Mouse (Mus musculus): ENCODE results near the gene Zscan29. TPM values are rescaled to one million over a fixed set of nuclear protein-coding genes. Genes with fewer than 3 reads are reported as not detected.

The Zscan29 gene
- polyA plus RNA-seq, 1 experiment from 2014 or later, result 11.7 TPM

- Histone ChIP-seq H3K4me3 (peak overlapping the region; percentile 88), H3K36me3 (peaks cover 27% of the 10 kb centered on the region), H3K27me3 (replicated peaks) (no peaks in the 10 kb centered on the region), H3K4me1 (peaks cover 18% of the 10 kb centered on the region), H3K27ac (no peak overlapping the region), H3K9ac (peak overlapping the region; percentile 85), H3K4me2 (replicated peaks) (peak overlapping the region; percentile 78), H3K9me3 (no peaks in the 10 kb centered on the region)
- WGBS, result 7% methylated on average over 9 of the region's 9 CpGs
- ATAC-seq (ENCODE audit: low FRiP score, low read depth), result no peak
Measured at GRCm38 (mm10) chr2:121169902-121170301, 1.0 kb downstream of the Zscan29 start.

- 37% methylated on average over 4 of the region's 4 CpGs for WGBS
- H3K4me3 ChIP-seq, result peak overlapping the region; percentile 88
- no peaks in the 10 kb centered on the region for H3K27me3 ChIP-seq (replicated peaks)
- peaks cover 25% of the 10 kb centered on the region for H3K36me3 ChIP-seq
- H3K9ac ChIP-seq, result peak overlapping the region; percentile 41
- peaks cover 18% of the 10 kb centered on the region for H3K4me1 ChIP-seq
- no peaks in the 10 kb centered on the region for H3K9me3 ChIP-seq
- H3K4me2 ChIP-seq (replicated peaks), result peak overlapping the region; percentile 78
- no peak overlapping the region for H3K27ac ChIP-seq
- no peak for ATAC-seq (ENCODE audit: low FRiP score, low read depth)
Measured at GRCm38 (mm10) chr2:121169173-121169572, 1.8 kb downstream of the Zscan29 start.

GRCm38 (mm10) chr2:121153100-121153499 is 17.8 kb downstream of the Zscan29 start:
- no peak overlapping the region for H3K9ac ChIP-seq
- H3K27ac ChIP-seq, result no peak overlapping the region
- no peak overlapping the region for H3K4me2 ChIP-seq (replicated peaks)
- H3K4me3 ChIP-seq, result no peak overlapping the region
- 84% methylated on average over 3 of the region's 3 CpGs for WGBS
- H3K36me3 ChIP-seq, result peaks cover 50% of the 10 kb centered on the region
- H3K4me1 ChIP-seq, result no peaks in the 10 kb centered on the region
- no peaks in the 10 kb centered on the region for H3K9me3 ChIP-seq
- no peak for ATAC-seq (ENCODE audit: low FRiP score, low read depth)
- no peaks in the 10 kb centered on the region for H3K27me3 ChIP-seq (replicated peaks)

- 89% methylated on average over 5 of the region's 5 CpGs for WGBS
- no peaks in the 10 kb centered on the region for H3K4me1 ChIP-seq
- no peak overlapping the region for H3K9ac ChIP-seq
- H3K36me3 ChIP-seq, result peaks cover 50% of the 10 kb centered on the region
- no peaks in the 10 kb centered on the region for H3K27me3 ChIP-seq (replicated peaks)
- no peak for ATAC-seq (ENCODE audit: low FRiP score, low read depth)
- H3K9me3 ChIP-seq, result no peaks in the 10 kb centered on the region
- no peak overlapping the region for H3K4me2 ChIP-seq (replicated peaks)
- no peak overlapping the region for H3K27ac ChIP-seq
- H3K4me3 ChIP-seq, result no peak overlapping the region
Measured at GRCm38 (mm10) chr2:121149679-121150078, 21.2 kb downstream of the Zscan29 start.

GRCm38 (mm10) chr2:121142415-121142814 is 28.5 kb downstream of the Zscan29 start:
- no peak overlapping the region for H3K9ac ChIP-seq
- H3K27me3 ChIP-seq (replicated peaks), result no peaks in the 10 kb centered on the region
- no peak overlapping the region for H3K27ac ChIP-seq
- H3K36me3 ChIP-seq, result peaks cover 35% of the 10 kb centered on the region
- peaks cover 22% of the 10 kb centered on the region for H3K4me1 ChIP-seq
- no peak for ATAC-seq (ENCODE audit: low FRiP score, low read depth)
- no peak overlapping the region for H3K4me3 ChIP-seq
- 46% methylated on average over 2 of the region's 2 CpGs for WGBS
- no peak overlapping the region for H3K4me2 ChIP-seq (replicated peaks)
- no peaks in the 10 kb centered on the region for H3K9me3 ChIP-seq

- peaks cover 29% of the 10 kb centered on the region for H3K36me3 ChIP-seq
- peaks cover 22% of the 10 kb centered on the region for H3K4me1 ChIP-seq
- no peak overlapping the region for H3K27ac ChIP-seq
- 81% methylated on average over 16 of the region's 16 CpGs for WGBS
- H3K4me2 ChIP-seq (replicated peaks), result peak overlapping the region; percentile 93
- peak overlapping the region; percentile 90 for H3K9ac ChIP-seq
- H3K4me3 ChIP-seq, result peak overlapping the region; percentile 72
- H3K27me3 ChIP-seq (replicated peaks), result no peaks in the 10 kb centered on the region
- no peak for ATAC-seq (ENCODE audit: low FRiP score, low read depth)
- H3K9me3 ChIP-seq, result no peaks in the 10 kb centered on the region
Measured at GRCm38 (mm10) chr2:121141216-121142035, 29.5 kb downstream of the Zscan29 start.

- under 1% methylated on average over 87 of the region's 87 CpGs for WGBS
- ATAC-seq (ENCODE audit: low FRiP score, low read depth), result peak; percentile 95
Measured at GRCm38 (mm10) chr2:121140018-121140882, 30.7 kb downstream of the Zscan29 start, which contains the start of the genes Adal and Lcmt2. Gene Adal (plus strand): TSS chr2:121140428. Gene Lcmt2 (minus strand): TSS chr2:121140653.

GRCm38 (mm10) chr2:121139266-121140017 is 31.5 kb downstream of the Zscan29 start:
- Histone ChIP-seq H3K27ac (peak overlapping the region; percentile 95), H3K4me3 (peak overlapping the region; percentile 72), H3K4me1 (peaks cover 22% of the 10 kb centered on the region), H3K9me3 (no peaks in the 10 kb centered on the region), H3K9ac (peak overlapping the region; percentile 90), H3K36me3 (peaks cover 22% of the 10 kb centered on the region), H3K4me2 (replicated peaks) (peak overlapping the region; percentile 93), H3K27me3 (replicated peaks) (no peaks in the 10 kb centered on the region)
- no peak; the same call in 1 of the 2 replicates for ATAC-seq (ENCODE audit: low FRiP score, low read depth)
- WGBS, result 56% methylated on average over 29 of the region's 29 CpGs

More at GRCm38 (mm10) chr2:121140018-121140882, 30.7 kb downstream of the Zscan29 start, which contains the start of the genes Adal and Lcmt2:
- Histone ChIP-seq H3K27me3 (replicated peaks) (no peaks in the 10 kb centered on the region), H3K4me3 (peak within 1 kb of the TSS; percentile 72), H3K4me1 (peaks cover 22% of the 10 kb centered on the region), H3K9me3 (no peaks in the 10 kb centered on the region), H3K4me2 (replicated peaks) (peak within 1 kb of the TSS; percentile 93), H3K36me3 (peaks cover 25% of the 10 kb centered on the region), H3K27ac (peak within 1 kb of the TSS; percentile 95), H3K9ac (peak within 1 kb of the TSS; percentile 90)

GRCm38 (mm10) chr2:121137371-121137770 is 33.6 kb downstream of the Zscan29 start:
- Histone ChIP-seq H3K36me3 (peaks cover 16% of the 10 kb centered on the region), H3K4me2 (replicated peaks) (no peak overlapping the region), H3K9ac (no peak overlapping the region), H3K27me3 (replicated peaks) (no peaks in the 10 kb centered on the region), H3K4me1 (peaks cover 22% of the 10 kb centered on the region), H3K9me3 (no peaks in the 10 kb centered on the region), H3K27ac (no peak overlapping the region), H3K4me3 (no peak overlapping the region)
- no peak for ATAC-seq (ENCODE audit: low FRiP score, low read depth)
- 95% methylated on average over 4 of the region's 4 CpGs for WGBS

GRCm38 (mm10) chr2:121132822-121133221 is 38.1 kb downstream of the Zscan29 start:
- no peak overlapping the region for H3K9ac ChIP-seq
- no peaks in the 10 kb centered on the region for H3K9me3 ChIP-seq
- ATAC-seq (ENCODE audit: low FRiP score, low read depth), result no peak
- no peak overlapping the region for H3K4me2 ChIP-seq (replicated peaks)
- no peaks in the 10 kb centered on the region for H3K4me1 ChIP-seq
- WGBS, result 80% methylated on average over 1 of the region's 1 CpGs
- H3K36me3 ChIP-seq, result peaks cover 4% of the 10 kb centered on the region; the same call in 1 of the 2 replicates
- H3K27me3 ChIP-seq (replicated peaks), result no peaks in the 10 kb centered on the region
- no peak overlapping the region for H3K4me3 ChIP-seq
- no peak overlapping the region for H3K27ac ChIP-seq

GRCm38 (mm10) chr2:121128865-121129620 is 41.9 kb downstream of the Zscan29 start:
- H3K27me3 ChIP-seq (replicated peaks), result no peaks in the 10 kb centered on the region
- no peaks in the 10 kb centered on the region for H3K36me3 ChIP-seq
- no peak overlapping the region for H3K27ac ChIP-seq
- no peaks in the 10 kb centered on the region for H3K4me1 ChIP-seq
- H3K9ac ChIP-seq, result no peak overlapping the region
- no peak overlapping the region for H3K4me3 ChIP-seq
- WGBS, result 76% methylated on average over 9 of the region's 9 CpGs
- no peaks in the 10 kb centered on the region for H3K9me3 ChIP-seq
- H3K4me2 ChIP-seq (replicated peaks), result no peak overlapping the region
- ATAC-seq (ENCODE audit: low FRiP score, low read depth), result no peak

All from neural tube, embryonic 12.5 days (tissue).